Mouse (Mus musculus): Measurements from ENCODE around the gene Efna3. TPM values are rescaled to one million over a fixed set of nuclear protein-coding genes. Genes with fewer than 3 reads are reported as not detected.

Efna3 gene
- polyA plus RNA-seq, 1 experiment from 2014 or later = 49.7 TPM

- peak overlapping the region; percentile 83; the same call in 1 of the 2 replicates for H3K27ac ChIP-seq
- no peak for ATAC-seq (ENCODE audit: low FRiP score)
- peak overlapping the region; percentile 87 for H3K9ac ChIP-seq
- peak overlapping the region; percentile 80 for H3K4me2 ChIP-seq
- H3K4me3 ChIP-seq = peak overlapping the region; percentile 65
- WGBS = 11% methylated on average over 6 of the region's 6 CpGs
- H3K9me3 ChIP-seq = no peaks in the 10 kb centered on the region
- H3K4me1 ChIP-seq (replicated peaks) = peaks cover 86% of the 10 kb centered on the region
- no peaks in the 10 kb centered on the region for H3K27me3 ChIP-seq
- peaks cover 8% of the 10 kb centered on the region for H3K36me3 ChIP-seq
These were observed 13.8 kb upstream of the Efna3 start for GRCm38 (mm10) chr3:89336529-89336928.

GRCm38 (mm10) chr3:89333053-89333452 lies 10.3 kb upstream of the Efna3 start:
- Histone ChIP-seq H3K27me3 (no peaks in the 10 kb centered on the region), H3K4me3 (no peak overlapping the region), H3K36me3 (peaks cover 8% of the 10 kb centered on the region), H3K4me1 (replicated peaks) (peaks cover 79% of the 10 kb centered on the region), H3K27ac (peak overlapping the region; percentile 62), H3K9me3 (no peaks in the 10 kb centered on the region), H3K9ac (peak overlapping the region; percentile 46; the same call in 1 of the 2 replicates), H3K4me2 (no peak overlapping the region)
- 65% methylated on average over 11 of the region's 11 CpGs for WGBS
- ATAC-seq (ENCODE audit: low FRiP score) = no peak

DNA sequence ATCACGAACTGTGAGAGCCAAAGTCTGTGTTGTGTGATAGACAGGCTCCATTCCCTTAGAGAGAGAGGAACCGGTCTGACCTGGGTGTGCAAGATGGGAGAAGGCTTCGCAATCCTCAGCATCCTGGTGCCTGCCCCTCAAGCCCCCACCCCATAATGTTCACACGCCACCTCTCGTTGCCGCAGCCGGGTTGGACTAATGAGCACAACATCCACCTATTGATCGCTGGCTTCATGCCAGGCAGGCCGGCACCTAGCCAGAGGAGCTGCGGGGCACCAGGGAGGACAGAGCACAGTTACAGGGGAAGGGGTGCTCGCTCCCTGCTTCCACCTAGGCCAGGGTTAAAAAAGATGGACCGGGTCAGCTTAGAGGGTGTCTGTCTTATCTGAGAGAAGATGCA lies 9.7 kb upstream of the Efna3 start:
- 30% methylated on average over 12 of the region's 12 CpGs for WGBS
- ATAC-seq (ENCODE audit: low FRiP score) = 0 out of 2 replicates have a peak, but pooled peaks have one; percentile 11
- Histone ChIP-seq H3K27me3 (0 out of 2 replicates have a peak, but pooled peaks cover 4% of the 10 kb centered on the region), H3K9ac (peak overlapping the region; percentile 46; the same call in 1 of the 2 replicates), H3K4me2 (no peak overlapping the region; the same call in 1 of the 2 replicates), H3K4me1 (replicated peaks) (peaks cover 80% of the 10 kb centered on the region), H3K27ac (peak overlapping the region; percentile 62), H3K4me3 (no peak overlapping the region), H3K36me3 (peaks cover 8% of the 10 kb centered on the region), H3K9me3 (no peaks in the 10 kb centered on the region)

DNA sequence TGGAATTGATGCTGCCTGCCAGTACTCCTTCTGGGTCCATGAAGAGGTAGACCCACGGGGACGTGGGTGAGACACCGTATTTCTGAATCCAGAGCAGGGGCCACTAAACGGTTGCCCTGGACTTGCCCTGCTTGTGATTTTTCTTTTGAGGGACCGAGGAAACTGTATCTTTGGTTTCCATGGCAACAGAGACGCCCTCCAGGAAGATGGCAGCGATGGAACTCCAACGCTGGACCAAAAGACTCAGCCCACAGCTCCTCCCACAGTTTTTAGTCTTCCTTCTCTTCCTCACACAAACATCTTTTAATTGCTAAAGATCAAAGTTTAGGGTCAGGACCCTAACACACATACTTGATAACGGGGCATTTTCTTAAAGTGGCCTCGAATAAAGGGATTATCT lies 9.2 kb upstream of the Efna3 start:
- 37% methylated on average over 10 of the region's 10 CpGs for WGBS
- H3K4me2 ChIP-seq = no peak overlapping the region

DNA sequence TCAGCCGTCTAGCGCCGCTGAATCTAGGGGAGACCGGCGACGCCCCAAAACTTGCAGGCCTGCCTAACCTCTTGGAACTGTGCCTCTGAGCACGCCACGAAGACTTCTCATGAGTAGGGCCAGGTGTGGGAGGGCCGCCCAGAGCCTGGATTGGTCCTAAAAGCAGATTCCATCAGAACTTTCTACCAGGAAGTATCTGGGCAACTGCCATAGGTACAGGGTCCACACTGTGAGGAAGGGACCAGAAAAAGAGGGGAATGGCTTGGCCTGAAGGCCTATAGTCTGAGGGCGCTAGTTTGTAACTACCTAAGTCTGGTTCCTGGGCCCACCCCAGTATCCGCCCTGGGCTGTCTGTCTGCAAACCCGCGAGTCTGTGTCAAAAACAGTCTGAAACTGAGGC lies 8.8 kb upstream of the Efna3 start:
- Histone ChIP-seq H3K4me3 (no peak overlapping the region), H3K36me3 (peaks cover 8% of the 10 kb centered on the region), H3K4me1 (replicated peaks) (peaks cover 78% of the 10 kb centered on the region), H3K27ac (no peak overlapping the region), H3K4me2 (no peak overlapping the region), H3K27me3 (0 out of 2 replicates have a peak, but pooled peaks cover 4% of the 10 kb centered on the region), H3K9ac (no peak overlapping the region), H3K9me3 (no peaks in the 10 kb centered on the region)
- ATAC-seq (ENCODE audit: low FRiP score) = no peak
- WGBS = 69% methylated on average over 13 of the region's 13 CpGs

More for the DNA sequence above, 9.2 kb upstream of the Efna3 start:
- Histone ChIP-seq H3K9ac (peak overlapping the region; percentile 46; the same call in 1 of the 2 replicates), H3K4me3 (no peak overlapping the region), H3K36me3 (peaks cover 8% of the 10 kb centered on the region), H3K27ac (peak overlapping the region; percentile 62; the same call in 1 of the 2 replicates), H3K9me3 (no peaks in the 10 kb centered on the region), H3K27me3 (0 out of 2 replicates have a peak, but pooled peaks cover 4% of the 10 kb centered on the region), H3K4me1 (replicated peaks) (peaks cover 80% of the 10 kb centered on the region)
- ATAC-seq (ENCODE audit: low FRiP score) = no peak

GRCm38 (mm10) chr3:89330948-89331347 lies 8.2 kb upstream of the Efna3 start:
- whole genome bisulfite sequencing = 19% methylated on average over 10 of the region's 10 CpGs
- 0 out of 2 replicates have a peak, but pooled peaks cover 6% of the 10 kb centered on the region for H3K27me3 ChIP-seq
- no peak overlapping the region for H3K4me2 ChIP-seq
- H3K27ac ChIP-seq = 0 out of 2 replicates have a peak overlapping the region, but pooled peaks have one; percentile 30
- no peak overlapping the region for H3K9ac ChIP-seq
- H3K36me3 ChIP-seq = peaks cover 8% of the 10 kb centered on the region
- ATAC-seq (ENCODE audit: low FRiP score) = no peak
- H3K4me1 ChIP-seq (replicated peaks) = peaks cover 72% of the 10 kb centered on the region
- no peak overlapping the region for H3K4me3 ChIP-seq
- no peaks in the 10 kb centered on the region for H3K9me3 ChIP-seq

DNA sequence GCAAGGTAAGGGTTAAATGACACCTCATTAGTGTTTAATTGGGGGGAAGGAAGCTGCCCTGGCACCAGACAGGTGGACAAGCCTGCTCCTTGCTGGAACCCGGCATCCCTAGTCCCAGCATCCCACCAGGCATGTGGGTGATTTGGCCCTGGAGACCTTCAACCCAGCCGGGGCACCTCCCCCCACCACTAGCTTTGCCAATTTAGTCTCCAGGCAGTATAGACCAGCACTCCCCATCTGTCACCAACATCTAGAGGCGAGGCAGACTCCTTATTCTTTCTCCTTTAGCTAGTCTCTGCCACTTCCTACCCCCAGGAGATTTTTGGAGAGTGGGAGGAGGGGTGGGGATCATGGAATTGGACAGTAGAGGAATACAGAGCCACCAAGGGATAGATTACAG lies 7.6 kb upstream of the Efna3 start:
- H3K4me3 ChIP-seq = no peak overlapping the region
- ATAC-seq (ENCODE audit: low FRiP score) = no peak
- no peak overlapping the region for H3K27ac ChIP-seq
- H3K4me1 ChIP-seq (replicated peaks) = peaks cover 66% of the 10 kb centered on the region
- WGBS = 32% methylated on average over 3 of the region's 3 CpGs
- no peak overlapping the region for H3K9ac ChIP-seq
- peaks cover 8% of the 10 kb centered on the region for H3K36me3 ChIP-seq
- no peak overlapping the region for H3K4me2 ChIP-seq
- H3K27me3 ChIP-seq = 0 out of 2 replicates have a peak, but pooled peaks cover 6% of the 10 kb centered on the region
- H3K9me3 ChIP-seq = no peaks in the 10 kb centered on the region

GRCm38 (mm10) chr3:89328623-89329022 lies 5.9 kb upstream of the Efna3 start:
- 15% methylated on average over 4 of the region's 4 CpGs for WGBS
- peaks cover 55% of the 10 kb centered on the region for H3K4me1 ChIP-seq (replicated peaks)
- H3K9ac ChIP-seq = no peak overlapping the region
- H3K36me3 ChIP-seq = peaks cover 1% of the 10 kb centered on the region
- H3K27me3 ChIP-seq = 0 out of 2 replicates have a peak, but pooled peaks cover 14% of the 10 kb centered on the region
- no peak overlapping the region for H3K4me3 ChIP-seq
- H3K27ac ChIP-seq = no peak overlapping the region
- no peak for ATAC-seq (ENCODE audit: low FRiP score)
- no peak overlapping the region for H3K4me2 ChIP-seq
- no peaks in the 10 kb centered on the region for H3K9me3 ChIP-seq

GRCm38 (mm10) chr3:89327371-89327870 lies 4.7 kb upstream of the Efna3 start:
- 0 out of 2 replicates have a peak, but pooled peaks cover 15% of the 10 kb centered on the region for H3K27me3 ChIP-seq
- no peak overlapping the region; the same call in 1 of the 2 replicates for H3K9ac ChIP-seq
- H3K4me2 ChIP-seq = no peak overlapping the region
- ATAC-seq (ENCODE audit: low FRiP score) = no peak
- peaks cover 50% of the 10 kb centered on the region for H3K4me1 ChIP-seq (replicated peaks)
- H3K27ac ChIP-seq = peak overlapping the region; percentile 46; the same call in 1 of the 2 replicates
- H3K9me3 ChIP-seq = no peaks in the 10 kb centered on the region
- no peaks in the 10 kb centered on the region for H3K36me3 ChIP-seq
- no peak overlapping the region for H3K4me3 ChIP-seq
- 32% methylated on average over 9 of the region's 9 CpGs for WGBS

- Histone ChIP-seq H3K9ac (no peak overlapping the region), H3K27ac (no peak overlapping the region), H3K9me3 (no peaks in the 10 kb centered on the region), H3K27me3 (peaks cover 17% of the 10 kb centered on the region; the same call in 1 of the 2 replicates), H3K4me3 (no peak overlapping the region), H3K4me2 (no peak overlapping the region), H3K36me3 (no peaks in the 10 kb centered on the region), H3K4me1 (replicated peaks) (peaks cover 42% of the 10 kb centered on the region)
- 92% methylated on average over 8 of the region's 8 CpGs for WGBS
- ATAC-seq (ENCODE audit: low FRiP score) = no peak
These were observed 3.1 kb upstream of the Efna3 start for GRCm38 (mm10) chr3:89325882-89326281.

GRCm38 (mm10) chr3:89322131-89322500 lies 649 bp downstream of the Efna3 start:
- Histone ChIP-seq H3K9me3 (no peaks in the 10 kb centered on the region), H3K4me1 (replicated peaks) (peaks cover 54% of the 10 kb centered on the region), H3K4me3 (peak overlapping the region; percentile 78), H3K4me2 (peak overlapping the region; percentile 76), H3K27ac (peak overlapping the region; percentile 97), H3K36me3 (no peaks in the 10 kb centered on the region), H3K27me3 (peaks cover 38% of the 10 kb centered on the region), H3K9ac (peak overlapping the region; percentile 95)
- peak; percentile 12 for ATAC-seq (ENCODE audit: low FRiP score)
- under 1% methylated on average over 14 of the region's 14 CpGs for WGBS

- Histone ChIP-seq H3K9me3 (no peaks in the 10 kb centered on the region), H3K36me3 (no peaks in the 10 kb centered on the region), H3K27me3 (peaks cover 39% of the 10 kb centered on the region), H3K9ac (peak overlapping the region; percentile 95), H3K27ac (peak overlapping the region; percentile 97), H3K4me3 (peak overlapping the region; percentile 78), H3K4me2 (peak overlapping the region; percentile 76), H3K4me1 (replicated peaks) (peaks cover 58% of the 10 kb centered on the region)
- WGBS = under 1% methylated on average over 63 of the region's 66 CpGs
- ATAC-seq (ENCODE audit: low FRiP score) = peak; percentile 22
These were observed 1.3 kb downstream of the Efna3 start for GRCm38 (mm10) chr3:89321183-89322130.

Measured in hindbrain, embryonic 13.5 days (tissue).